Mouse (Mus musculus) liver, embryonic 13.5 days (tissue): ENCODE data around the gene Ccdc51. TPM values are rescaled to one million over a fixed set of nuclear protein-coding genes. Genes with fewer than 3 reads are reported as not detected.
A peak's percentile ranks its signal among the peaks of the same experiment; 100 is the strongest.

Experiments
- ATAC-seq: fragments of 200-750 bp; cut with Nextera tagmentation; 2 replicates; pipeline ENCODE4 v1.8.0; 2017; ENCODE audit warnings: low read depth, mild to moderate bottlenecking, moderate number of reproducible peaks, moderate library complexity
- DNase-seq: peaks from one replicate; pipeline ENCODE4 v3.0.0; 2022
- H3K27ac ChIP-seq: fragments of 300-500 bp; sonication (generic); 2 replicates; pipeline ENCODE4 v1.5.1; 2015; ENCODE audit warnings: moderate library complexity, mild to moderate bottlenecking, inconsistent platforms
- H3K27me3 ChIP-seq: fragments of 300-500 bp; sonication (generic); 2 replicates; pipeline ENCODE4 v1.6.1; 2015; ENCODE audit warnings: mild to moderate bottlenecking, inconsistent platforms
- H3K36me3 ChIP-seq: fragments of 300-500 bp; sonication (generic); 2 replicates; pipeline ENCODE4 v1.6.1; 2015; ENCODE audit warnings: mild to moderate bottlenecking, inconsistent platforms
- H3K4me1 ChIP-seq: fragments of 300-500 bp; sonication (generic); replicated peaks from 2 replicates; pipeline ENCODE4 v1.6.1; 2015; ENCODE audit warnings: inconsistent platforms
- H3K4me2 ChIP-seq: fragments of 300-500 bp; sonication (generic); 2 replicates; pipeline ENCODE4 v1.6.1; 2015; ENCODE audit warnings: inconsistent platforms, mild to moderate bottlenecking, moderate library complexity
- H3K4me3 ChIP-seq: fragments of 300-500 bp; sonication (generic); replicated peaks from 2 replicates; pipeline ENCODE4 v1.5.1; 2015; ENCODE audit warnings: mild to moderate bottlenecking, inconsistent platforms
- H3K9ac ChIP-seq: fragments of 300-500 bp; sonication (generic); 2 replicates; pipeline ENCODE4 v1.6.1; 2015; ENCODE audit warnings: mild to moderate bottlenecking, inconsistent platforms
- H3K9me3 ChIP-seq: fragments of 300-500 bp; sonication (generic); replicated peaks from 2 replicates; pipeline ENCODE4 v1.6.1; 2016; ENCODE audit warnings: inconsistent platforms
- WGBS: fragments of 180-500 bp; shearing (Covaris S2); methylation state at CpG from one replicate; pipeline ENCODE4 v1.1.7; 2015; ENCODE audit not compliant: insufficient replicate concordance; 5-methylcytosine and 5-hydroxymethylcytosine counted together
- polyA plus RNA-seq: library from polyadenylated mRNA; unstranded; fragments of >200 nt; fragmentation: Nextera tagmentation; extraction: Ambion mirVana; gene quantifications from 2 replicates; pipeline ENCODE4 v1.2.1, GENCODE M21; 2015

Gene Ccdc51
- polyA plus RNA-seq, 1 experiment from 2014 or later = 14.7 TPM

GRCm38 (mm10) chr9:109051011-109051501 is 31.2 kb upstream of the Ccdc51 start:
- H3K4me1 ChIP-seq = peaks cover 34% of the 10 kb centered on the region
- peaks cover under 1% of the 10 kb centered on the region; the same call in 1 of the 2 replicates for H3K36me3 ChIP-seq
- H3K4me3 ChIP-seq = no peak overlapping the region
- H3K27ac ChIP-seq = no peak overlapping the region
- whole genome bisulfite sequencing = 72% methylated on average over 13 of the region's 13 CpGs
- no peak for DNase-seq
- no peak for ATAC-seq
- no peaks in the 10 kb centered on the region for H3K27me3 ChIP-seq
- no peaks in the 10 kb centered on the region for H3K9me3 ChIP-seq
- H3K9ac ChIP-seq = no peak overlapping the region
- H3K4me2 ChIP-seq = no peak overlapping the region

GRCm38 (mm10) chr9:109051651-109052489 is 30.4 kb upstream of the Ccdc51 start:
- no peak overlapping the region for H3K4me3 ChIP-seq
- H3K9ac ChIP-seq = no peak overlapping the region
- H3K36me3 ChIP-seq = peaks cover 8% of the 10 kb centered on the region
- H3K27me3 ChIP-seq = no peaks in the 10 kb centered on the region
- no peak overlapping the region for H3K27ac ChIP-seq
- no peaks in the 10 kb centered on the region for H3K9me3 ChIP-seq
- ATAC-seq (no peak), DNase-seq (no peak)
- H3K4me2 ChIP-seq = no peak overlapping the region
- peaks cover 37% of the 10 kb centered on the region for H3K4me1 ChIP-seq
- 72% methylated on average over 10 of the region's 10 CpGs for WGBS

GRCm38 (mm10) chr9:109052490-109053260 is 29.6 kb upstream of the Ccdc51 start:
- Histone ChIP-seq H3K4me3 (no peak overlapping the region), H3K27ac (no peak overlapping the region), H3K9me3 (no peaks in the 10 kb centered on the region), H3K4me2 (no peak overlapping the region), H3K9ac (no peak overlapping the region), H3K36me3 (peaks cover 17% of the 10 kb centered on the region), H3K4me1 (peaks cover 39% of the 10 kb centered on the region), H3K27me3 (no peaks in the 10 kb centered on the region)
- ATAC-seq (no peak), DNase-seq (no peak)
- WGBS = 85% methylated on average over 9 of the region's 9 CpGs

- H3K4me2 ChIP-seq = no peak overlapping the region
- H3K36me3 ChIP-seq = peaks cover 23% of the 10 kb centered on the region
- WGBS = 76% methylated on average over 3 of the region's 3 CpGs
- no peak for ATAC-seq
- H3K4me1 ChIP-seq = peaks cover 46% of the 10 kb centered on the region
- no peak overlapping the region for H3K9ac ChIP-seq
- no peaks in the 10 kb centered on the region for H3K27me3 ChIP-seq
- no peak overlapping the region for H3K27ac ChIP-seq
- no peaks in the 10 kb centered on the region for H3K9me3 ChIP-seq
- no peak for DNase-seq
- no peak overlapping the region for H3K4me3 ChIP-seq
Measured at GRCm38 (mm10) chr9:109053366-109053765, 28.9 kb upstream of the Ccdc51 start.

- no peaks in the 10 kb centered on the region for H3K9me3 ChIP-seq
- DNase-seq (no peak), ATAC-seq (no peak)
- 60% methylated on average over 6 of the region's 6 CpGs for WGBS
- no peak overlapping the region for H3K4me2 ChIP-seq
- peaks cover 51% of the 10 kb centered on the region for H3K4me1 ChIP-seq
- no peak overlapping the region for H3K9ac ChIP-seq
- peak overlapping the region; percentile 4; the same call in 1 of the 2 replicates for H3K27ac ChIP-seq
- no peaks in the 10 kb centered on the region for H3K27me3 ChIP-seq
- H3K4me3 ChIP-seq = no peak overlapping the region
- peaks cover 28% of the 10 kb centered on the region for H3K36me3 ChIP-seq
Measured at GRCm38 (mm10) chr9:109053851-109054250, 28.4 kb upstream of the Ccdc51 start.

- WGBS = 2% methylated on average over 7 of the region's 7 CpGs
- no peaks in the 10 kb centered on the region for H3K27me3 ChIP-seq
- peaks cover 28% of the 10 kb centered on the region for H3K36me3 ChIP-seq
- H3K4me2 ChIP-seq = peak overlapping the region; percentile 59
- peak; percentile 46 for ATAC-seq
- peaks cover 53% of the 10 kb centered on the region for H3K4me1 ChIP-seq
- peak overlapping the region; percentile 63 for H3K9ac ChIP-seq
- no peaks in the 10 kb centered on the region for H3K9me3 ChIP-seq
- DNase-seq = peak; percentile 41
- H3K27ac ChIP-seq = peak overlapping the region; percentile 69
- H3K4me3 ChIP-seq = peak overlapping the region; percentile 41
Measured at GRCm38 (mm10) chr9:109054712-109055111, 27.6 kb upstream of the Ccdc51 start.

- peak overlapping the region; percentile 41 for H3K4me3 ChIP-seq
- H3K27ac ChIP-seq = peak overlapping the region; percentile 69
- no peak for ATAC-seq
- DNase-seq = no peak
- H3K36me3 ChIP-seq = peaks cover 32% of the 10 kb centered on the region
- WGBS = 85% methylated on average over 12 of the region's 12 CpGs
- H3K9me3 ChIP-seq = no peaks in the 10 kb centered on the region
- no peaks in the 10 kb centered on the region for H3K27me3 ChIP-seq
- peak overlapping the region; percentile 59 for H3K4me2 ChIP-seq
- peak overlapping the region; percentile 63 for H3K9ac ChIP-seq
- H3K4me1 ChIP-seq = peaks cover 53% of the 10 kb centered on the region
Measured at GRCm38 (mm10) chr9:109055271-109056030, 26.8 kb upstream of the Ccdc51 start.

- Histone ChIP-seq H3K27ac (no peak overlapping the region), H3K9ac (no peak overlapping the region), H3K4me2 (no peak overlapping the region), H3K36me3 (peaks cover 33% of the 10 kb centered on the region), H3K4me3 (no peak overlapping the region), H3K4me1 (peaks cover 53% of the 10 kb centered on the region), H3K27me3 (no peaks in the 10 kb centered on the region), H3K9me3 (no peaks in the 10 kb centered on the region)
- DNase-seq (no peak), ATAC-seq (no peak)
- 84% methylated on average over 17 of the region's 17 CpGs for WGBS
Measured at GRCm38 (mm10) chr9:109056081-109056690, 26.1 kb upstream of the Ccdc51 start.

GRCm38 (mm10) chr9:109056916-109057315 is 25.4 kb upstream of the Ccdc51 start:
- 87% methylated on average over 4 of the region's 4 CpGs for WGBS
- Histone ChIP-seq H3K27me3 (no peaks in the 10 kb centered on the region), H3K36me3 (peaks cover 37% of the 10 kb centered on the region), H3K4me2 (no peak overlapping the region), H3K4me3 (no peak overlapping the region), H3K27ac (no peak overlapping the region), H3K9me3 (no peaks in the 10 kb centered on the region), H3K9ac (peak overlapping the region; percentile 15; the same call in 1 of the 2 replicates), H3K4me1 (peaks cover 49% of the 10 kb centered on the region)
- ATAC-seq = no peak
- DNase-seq = no peak

- 87% methylated on average over 5 of the region's 5 CpGs for WGBS
- H3K4me3 ChIP-seq = no peak overlapping the region
Measured at GRCm38 (mm10) chr9:109057543-109057942, 24.8 kb upstream of the Ccdc51 start.

More at GRCm38 (mm10) chr9:109057543-109057942, 24.8 kb upstream of the Ccdc51 start:
- ATAC-seq (no peak), DNase-seq (no peak)
- H3K36me3 ChIP-seq = peaks cover 41% of the 10 kb centered on the region
- H3K9ac ChIP-seq = peak overlapping the region; percentile 76; the same call in 1 of the 2 replicates
- H3K4me1 ChIP-seq = peaks cover 49% of the 10 kb centered on the region
- no peaks in the 10 kb centered on the region for H3K27me3 ChIP-seq
- peak overlapping the region; percentile 85 for H3K4me2 ChIP-seq
- H3K27ac ChIP-seq = peak overlapping the region; percentile 47; the same call in 1 of the 2 replicates
- no peaks in the 10 kb centered on the region for H3K9me3 ChIP-seq
